Mouse (Mus musculus) CD4-positive, CD25-positive, alpha-beta regulatory T cell, adult 2 months (primary cell): Measurements from ENCODE around the gene Nlk.
"Not testable (repeated sequence)": the region's sequence is repeated elsewhere in the genome, so short reads cannot be mapped to it uniquely, and the experiment has no call there.

Experiments
- DNase-seq: peaks from one replicate; pipeline ENCODE4 v3.0.0-alpha.2; 2012; ENCODE audit warnings: low read depth, low spot score

Nlk gene

GRCm38 (mm10) chr11:78547718-78548460 lies 149.3 kb downstream of the Nlk start:
- no peak for DNase-seq

DNA sequence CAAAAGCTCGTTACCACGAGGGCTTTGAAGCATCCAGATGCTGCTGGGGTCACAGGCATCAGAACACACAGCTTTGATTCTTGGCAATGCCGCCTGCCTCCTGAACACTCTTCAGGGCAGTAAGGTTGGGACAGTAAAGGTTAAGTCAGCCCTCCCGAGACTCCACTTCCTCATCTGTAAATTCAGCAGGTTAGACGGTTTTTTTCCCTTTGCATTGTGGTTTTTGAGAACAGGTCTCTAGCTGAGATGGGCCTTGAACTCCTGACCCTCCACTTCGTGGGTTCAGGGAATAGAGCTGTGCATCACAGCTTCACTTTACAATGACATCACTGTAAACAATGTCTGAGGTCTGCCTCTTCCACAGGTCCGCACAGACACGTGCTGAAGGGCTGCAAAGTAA lies 152.0 kb downstream of the Nlk start:
- no peak for DNase-seq

DNA sequence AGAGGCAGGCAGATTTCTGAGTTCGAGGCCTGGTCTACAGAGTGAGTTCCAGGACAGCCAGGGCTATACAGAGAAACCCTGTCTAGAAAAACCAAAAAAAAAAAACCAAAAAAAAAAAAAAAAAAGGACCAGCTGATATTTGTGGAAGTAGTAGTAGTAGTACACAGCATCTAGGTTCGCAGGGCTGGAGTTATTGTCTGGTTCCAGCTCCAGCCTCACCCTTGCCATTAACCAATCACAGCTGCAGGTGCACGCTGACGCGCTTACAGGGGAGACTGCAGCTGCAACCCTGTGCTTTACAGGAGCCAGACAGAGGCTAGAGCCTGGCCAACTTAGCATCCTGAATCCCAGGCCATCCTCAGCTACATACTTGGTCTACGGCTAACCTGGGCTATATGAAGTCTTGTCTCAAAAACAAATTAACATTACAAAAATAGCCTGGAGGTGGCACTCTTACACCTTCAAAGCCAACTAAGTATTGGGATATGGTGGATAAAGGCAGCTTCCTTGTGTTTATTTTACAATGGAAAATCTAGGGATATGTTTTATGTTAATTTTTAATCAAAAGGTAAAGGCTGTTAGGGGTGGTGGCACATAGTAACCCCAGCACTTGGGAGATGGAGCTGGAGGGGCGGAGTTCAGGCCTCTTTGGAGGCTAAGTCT lies 152.6 kb downstream of the Nlk start:
- no peak for DNase-seq

GRCm38 (mm10) chr11:78540358-78540757 lies 156.8 kb downstream of the Nlk start:
- DNase-seq = no peak

- DNase-seq = no peak
Observed at GRCm38 (mm10) chr11:78536690-78537084, 160.5 kb downstream of the Nlk start.

- DNase-seq = peak; percentile 99
Observed at GRCm38 (mm10) chr11:78536080-78536689, 161.0 kb downstream of the Nlk start, which contains the start of the genes Tnfaip1 and Ift20. Gene Tnfaip1, minus strand, starts transcription at chr11:78536332. Gene Ift20, plus strand, starts transcription at chr11:78536361.

DNA sequence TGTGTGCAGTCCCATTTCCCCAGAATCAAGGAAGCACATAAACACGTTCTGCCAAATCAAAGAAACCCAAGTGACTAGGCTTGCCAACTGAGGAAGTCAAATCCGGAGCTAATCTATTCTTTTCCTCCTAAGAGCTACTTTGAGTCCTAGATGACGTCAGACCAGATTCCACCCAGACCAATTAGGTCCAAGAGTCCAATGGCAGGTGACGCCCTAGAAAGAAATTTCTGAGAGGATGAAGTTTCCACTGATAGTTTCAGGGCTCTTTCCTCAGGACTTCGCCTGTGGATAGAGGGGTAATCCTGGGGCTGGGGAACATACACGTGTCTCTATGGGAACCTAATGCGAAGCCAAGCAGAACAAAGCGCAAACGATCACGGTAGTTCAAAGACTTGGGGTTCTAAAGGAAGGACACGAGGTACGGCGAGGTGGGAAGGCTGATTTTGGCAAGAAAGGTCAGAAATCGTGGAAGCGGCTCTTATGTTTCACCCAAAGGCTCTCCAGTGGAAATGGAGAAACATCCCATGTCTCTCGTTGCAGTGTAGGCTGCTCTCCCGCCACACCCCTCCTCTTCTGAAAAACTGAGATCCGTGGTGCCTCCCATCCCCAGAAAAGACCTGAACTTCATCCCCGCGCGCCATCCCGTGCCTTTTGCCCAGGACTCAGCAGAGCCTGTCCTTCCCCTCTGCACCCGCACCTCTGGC lies 161.6 kb downstream of the Nlk start:
- DNase-seq = peak; percentile 44

DNA sequence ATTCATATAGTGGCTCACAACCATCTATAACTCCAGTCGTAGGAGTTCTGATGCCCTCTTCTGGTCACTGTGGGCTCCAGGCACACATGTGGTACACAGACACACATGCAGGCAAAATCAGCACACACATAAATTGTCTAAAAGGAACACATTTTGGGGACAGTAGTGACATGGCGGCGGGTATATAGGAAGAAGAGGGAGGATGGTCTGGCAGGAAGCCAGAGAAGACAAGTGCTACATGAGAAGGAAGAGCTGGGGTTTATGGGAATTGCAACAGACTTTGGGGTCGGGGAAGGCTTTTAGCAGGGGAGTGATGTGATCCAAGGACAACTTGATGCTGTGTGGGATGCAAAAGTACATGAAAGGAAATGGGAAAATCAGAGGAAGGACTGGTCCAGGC lies 162.7 kb downstream of the Nlk start:
- no peak for DNase-seq

DNA sequence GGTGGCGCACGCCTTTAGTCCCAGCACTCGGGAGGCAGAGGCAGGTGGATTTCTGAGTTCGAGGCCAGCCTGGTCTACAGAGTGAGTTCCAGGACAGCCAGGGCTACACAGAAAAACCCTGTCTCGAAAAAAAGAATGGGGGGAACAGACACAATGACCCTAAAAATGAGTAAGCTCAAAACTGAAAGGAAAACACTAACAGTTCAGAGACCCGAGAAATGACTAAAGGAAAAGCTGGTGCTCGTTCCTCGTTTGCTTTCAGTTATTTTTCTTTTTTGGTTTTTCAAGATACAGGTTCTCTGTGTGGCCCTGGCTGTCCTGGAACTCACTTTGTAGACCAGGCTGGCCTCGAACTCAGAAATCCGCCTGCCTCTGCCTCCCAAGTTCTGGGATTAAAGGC lies 165.7 kb downstream of the Nlk start:
- DNase-seq = not testable (repeated sequence)

- DNase-seq = no peak
Observed at GRCm38 (mm10) chr11:78531046-78531445, 166.1 kb downstream of the Nlk start.

DNA sequence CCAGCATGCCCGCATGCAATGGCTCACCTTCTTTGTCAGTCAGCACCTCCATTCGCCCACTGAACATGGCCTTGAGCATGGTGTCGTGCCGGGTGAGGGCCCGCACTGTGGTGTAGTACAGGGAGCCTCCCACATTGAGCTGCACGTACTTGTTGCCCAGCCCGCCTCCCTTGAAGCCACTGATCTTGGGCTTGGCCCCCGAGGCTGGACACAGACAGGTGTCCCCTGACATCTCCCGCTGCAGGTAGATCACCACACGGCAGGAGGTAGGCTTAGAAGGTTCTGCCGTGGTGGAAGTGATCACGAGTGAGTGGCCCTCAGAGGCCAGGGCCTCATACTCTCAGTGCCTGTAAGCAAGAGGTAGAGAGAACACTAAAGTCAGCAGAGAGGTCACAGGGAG lies 167.2 kb downstream of the Nlk start:
- no peak for DNase-seq

DNA sequence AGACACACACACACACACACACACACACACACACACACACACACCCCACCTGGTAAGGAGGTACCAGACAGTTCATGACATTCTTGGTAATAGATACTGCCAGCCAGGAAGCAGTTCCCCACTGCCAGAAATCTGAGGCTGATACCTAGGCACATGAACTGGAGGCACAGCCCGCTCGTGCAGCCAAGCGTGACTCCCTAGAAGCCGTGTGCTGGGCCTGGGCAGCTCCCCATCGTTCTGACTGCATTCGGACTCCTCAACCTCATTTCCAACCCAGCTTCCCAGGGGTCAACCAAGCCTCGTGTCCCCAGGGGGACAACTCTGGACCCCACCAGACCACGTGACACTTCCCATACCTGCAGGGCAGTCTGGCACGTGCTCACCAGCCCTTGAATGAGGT lies 168.5 kb downstream of the Nlk start:
- no peak for DNase-seq

- DNase-seq = no peak
Observed at GRCm38 (mm10) chr11:78524838-78525237, 172.3 kb downstream of the Nlk start.

DNA sequence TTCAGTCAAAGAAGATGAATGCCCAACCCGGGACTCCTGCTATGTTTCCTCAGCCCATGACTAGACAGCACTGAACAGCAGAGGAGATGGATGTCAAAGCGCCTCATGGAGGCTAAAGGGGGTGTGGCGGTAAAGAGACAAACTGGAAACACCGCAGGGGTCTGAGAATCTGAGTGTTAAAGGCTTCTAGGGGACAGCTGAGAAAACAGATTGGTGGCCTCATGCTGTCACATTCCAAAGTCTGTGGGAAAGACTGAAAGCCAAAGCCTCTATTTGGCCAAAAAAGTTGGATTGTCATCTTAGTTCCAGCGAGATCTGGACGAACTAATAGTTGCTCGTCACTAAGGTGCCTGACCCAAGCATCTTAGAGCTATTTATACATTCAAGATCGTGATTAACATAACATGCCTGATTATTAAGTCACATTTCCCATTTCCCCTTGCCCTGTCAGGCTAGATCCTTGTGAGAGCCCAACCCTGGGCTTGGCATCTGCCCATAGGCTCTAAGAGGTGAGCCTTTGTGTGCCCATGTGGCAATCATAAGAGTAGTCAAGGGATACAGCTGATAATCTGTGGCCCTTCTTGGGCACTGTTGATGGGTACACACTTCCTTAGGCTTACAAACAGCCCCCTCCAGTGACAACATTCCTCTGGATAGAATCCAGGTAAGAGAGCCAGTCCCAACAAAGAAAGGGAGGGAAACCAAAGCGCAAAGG lies 173.8 kb downstream of the Nlk start:
- no peak for DNase-seq

GRCm38 (mm10) chr11:78522481-78522997 lies 174.6 kb downstream of the Nlk start:
- peak; percentile 64 for DNase-seq

- no peak for DNase-seq
Observed at GRCm38 (mm10) chr11:78521880-78522279, 175.3 kb downstream of the Nlk start.

- no peak for DNase-seq
Observed at GRCm38 (mm10) chr11:78518931-78519330, 178.2 kb downstream of the Nlk start.
